Mouse (Mus musculus): ENCODE data around the gene Natd1.

- TF ChIP-seq GATA1 (IDR thresholded peaks at IDR 0.05; ENCODE audit: low read length) = no peak
- TF ChIP-seq TAL1 (IDR thresholded peaks at IDR 0.05; ENCODE audit: low read length) = no peak
Observed at GRCm38 (mm10) chr11:60866021-60866420, 48.5 kb downstream of the Natd1 start.
